8 mouse cellular contexts compared by ENCODE assay signal in genomic region chr9:20973001-20973681, GRCm38 (mm10). TPM values are rescaled to one million over a fixed set of nuclear protein-coding genes. Genes with fewer than 3 reads are reported as not detected.
DNase-seq lines count a peak whose midpoint lies in the region; ATAC-seq and TF ChIP-seq lines count a peak whose summit lies in the region.

No protein-coding gene starts in this region.

- ATAC-seq in hindbrain, embryonic 12.5 days (ENCODE audit: low FRiP score) = no peak
- no peak for ATAC-seq in liver, embryonic 12.5 days
- ATAC-seq in megakaryocyte-erythroid progenitor cell, adult 5-6 weeks (replicated peaks; ENCODE audit: low FRiP score, low TSS enrichment, poor library complexity, severe bottlenecking) = no peak

- no peaks in the 10 kb centered on the region for H3K9me3 ChIP-seq in hindbrain, embryonic 12.5 days (replicated peaks)
- no peaks in the 10 kb centered on the region for H3K9me3 ChIP-seq in liver, embryonic 12.5 days (replicated peaks)

- WGBS in kidney, adult 2 months = 82% methylated on average over 4 of the region's 4 CpGs
- 86% methylated on average over 4 of the region's 4 CpGs for WGBS in hindbrain, embryonic 12.5 days
- 78% methylated on average over 4 of the region's 4 CpGs for WGBS in liver, embryonic 12.5 days (ENCODE audit: insufficient replicate concordance)

- no peak for TF ChIP-seq POLR2A in kidney, adult 2 months (IDR thresholded peaks at IDR 0.05; ENCODE audit: low read depth, low read length)

- DNase-seq in kidney, adult 2 months = peak; percentile 37
- no peak for DNase-seq in kidney, adult 8-10 months
- no peak for DNase-seq in right cerebral cortex, postnatal 4 days
- no peak for DNase-seq in left cerebral cortex, postnatal 4 days

- peak overlapping the region; percentile 32; the same call in 1 of the 2 replicates for H3K9ac ChIP-seq in hindbrain, embryonic 12.5 days
- H3K9ac ChIP-seq in liver, embryonic 12.5 days = no peak overlapping the region

- intact Hi-C loops in left cerebral cortex, postnatal 4 days (cut with DNase I) = no loop called here

- no peak for TF ChIP-seq CTCF in kidney, adult 2 months (conservative IDR thresholded peaks at IDR 0.05; ENCODE audit: insufficient read depth, insufficient read length, low read depth, low read length)

- no peaks in the 10 kb centered on the region for H3K36me3 ChIP-seq in kidney, adult 2 months (ENCODE audit: control insufficient read depth, insufficient read depth, low read length)
- H3K36me3 ChIP-seq in hindbrain, embryonic 12.5 days = peaks cover 7% of the 10 kb centered on the region
- peaks cover 5% of the 10 kb centered on the region; the same call in 1 of the 2 replicates for H3K36me3 ChIP-seq in liver, embryonic 12.5 days

- peak overlapping the region; percentile 7; the same call in 1 of the 2 replicates for H3K4me3 ChIP-seq in kidney, adult 2 months (ENCODE audit: insufficient read depth, low read depth, low read length)
- H3K4me3 ChIP-seq in brown adipose tissue, adult 24 weeks (ENCODE audit: insufficient read depth, low read depth, low read length) = peak overlapping the region; percentile 11; the same call in 1 of the 2 replicates
- no peak overlapping the region for H3K4me3 ChIP-seq in hindbrain, embryonic 12.5 days
- H3K4me3 ChIP-seq in liver, embryonic 12.5 days = no peak overlapping the region

- H3K27me3 ChIP-seq in kidney, adult 2 months (replicated peaks; ENCODE audit: control insufficient read depth, insufficient read depth, low read length) = no peaks in the 10 kb centered on the region
- H3K27me3 ChIP-seq in hindbrain, embryonic 12.5 days = peaks cover 6% of the 10 kb centered on the region; the same call in 1 of the 2 replicates
- H3K27me3 ChIP-seq in liver, embryonic 12.5 days (replicated peaks) = 0 out of 2 replicates have a peak, but pooled peaks cover 7% of the 10 kb centered on the region

- H3K4me2 ChIP-seq in hindbrain, embryonic 12.5 days (replicated peaks) = peak overlapping the region; percentile 44
- peak overlapping the region; percentile 19; the same call in 1 of the 2 replicates for H3K4me2 ChIP-seq in liver, embryonic 12.5 days

- H3K4me1 ChIP-seq in kidney, adult 2 months (ENCODE audit: control insufficient read depth, insufficient read depth, low read length) = no peaks in the 10 kb centered on the region
- H3K4me1 ChIP-seq in brown adipose tissue, adult 24 weeks (ENCODE audit: control insufficient read depth, insufficient read depth, insufficient read length, low read length) = peaks cover 3% of the 10 kb centered on the region; the same call in 1 of the 2 replicates
- H3K4me1 ChIP-seq in hindbrain, embryonic 12.5 days = peaks cover 36% of the 10 kb centered on the region
- H3K4me1 ChIP-seq in liver, embryonic 12.5 days = peaks cover 60% of the 10 kb centered on the region

- peak overlapping the region; percentile 43 for H3K27ac ChIP-seq in kidney, adult 2 months (ENCODE audit: insufficient read depth, low read depth, low read length)
- H3K27ac ChIP-seq in brown adipose tissue, adult 24 weeks (replicated peaks; ENCODE audit: low read depth, low read length) = peak overlapping the region; percentile 13; the same call in 1 of the 2 replicates
- H3K27ac ChIP-seq in hindbrain, embryonic 12.5 days = peak overlapping the region; percentile 77; the same call in 1 of the 2 replicates
- no peak overlapping the region for H3K27ac ChIP-seq in liver, embryonic 12.5 days

RNA-seq across cellular contexts. Expression of gene S1pr2, which starts 3.4 kb away (rescaled TPM):
- polyA plus RNA-seq in kidney, adult 2 months (2012; rRNA removed) = 3.5 and 4.0 TPM in 2 replicates
- polyA plus RNA-seq in brown adipose tissue, adult 24 weeks (2012; ENCODE audit: insufficient read depth, insufficient read length, missing spikeins) = 1.3 and 2.6 TPM in 2 replicates
- 22.1 and 26.5 TPM in 2 replicates for polyA plus RNA-seq in hindbrain, embryonic 12.5 days (2016; fragmentation: Nextera tagmentation; extraction: Ambion mirVana)
- 6.6 and 6.7 TPM in 2 replicates for polyA plus RNA-seq in liver, embryonic 12.5 days (2016; fragmentation: Nextera tagmentation; extraction: Ambion mirVana)
- total RNA-seq in megakaryocyte-erythroid progenitor cell, adult 5-6 weeks (2014; fragmentation: Nextera tagmentation) = 1.7 and 3.4 TPM in 2 replicates
- 0.46 TPM in 1 of 2 replicates, not detected in the other for total RNA-seq in megakaryocyte-erythroid progenitor cell, adult 5-6 weeks (2017)
- 1 to 10 TPM; 4.5 to 5.5 TPM for total RNA-seq in left cerebral cortex, postnatal 4 days (2021)

RNA-seq across cellular contexts. Expression of gene Dnmt1, which starts 13.5 kb away (rescaled TPM):
- polyA plus RNA-seq in kidney, adult 2 months (2012; rRNA removed) = 12.1 and 12.5 TPM in 2 replicates
- 3.5 and 7.7 TPM in 2 replicates for polyA plus RNA-seq in brown adipose tissue, adult 24 weeks (2012; ENCODE audit: insufficient read depth, insufficient read length, missing spikeins)
- 95.2 and 102 TPM in 2 replicates for polyA plus RNA-seq in hindbrain, embryonic 12.5 days (2016; fragmentation: Nextera tagmentation; extraction: Ambion mirVana)
- polyA plus RNA-seq in liver, embryonic 12.5 days (2016; fragmentation: Nextera tagmentation; extraction: Ambion mirVana) = 97.3 and 101 TPM in 2 replicates
- total RNA-seq in megakaryocyte-erythroid progenitor cell, adult 5-6 weeks (2014; fragmentation: Nextera tagmentation) = 163 and 192 TPM in 2 replicates
- 190 and 210 TPM in 2 replicates for total RNA-seq in megakaryocyte-erythroid progenitor cell, adult 5-6 weeks (2017)
- total RNA-seq in left cerebral cortex, postnatal 4 days (2021) = 10 to 100 TPM; 86.1 to 88.5 TPM

RNA-seq across cellular contexts. Expression of gene Mrpl4, which starts 29.4 kb away (rescaled TPM):
- 175 and 213 TPM in 2 replicates for polyA plus RNA-seq in kidney, adult 2 months (2012; rRNA removed)
- 140 and 185 TPM in 2 replicates for polyA plus RNA-seq in brown adipose tissue, adult 24 weeks (2012; ENCODE audit: insufficient read depth, insufficient read length, missing spikeins)
- polyA plus RNA-seq in hindbrain, embryonic 12.5 days (2016; fragmentation: Nextera tagmentation; extraction: Ambion mirVana) = 103 and 106 TPM in 2 replicates
- polyA plus RNA-seq in liver, embryonic 12.5 days (2016; fragmentation: Nextera tagmentation; extraction: Ambion mirVana) = 89.3 and 91.4 TPM in 2 replicates
- total RNA-seq in megakaryocyte-erythroid progenitor cell, adult 5-6 weeks (2014; fragmentation: Nextera tagmentation) = 66.2 and 78.8 TPM in 2 replicates
- total RNA-seq in megakaryocyte-erythroid progenitor cell, adult 5-6 weeks (2017) = 23.7 and 43.3 TPM in 2 replicates
- 10 to 100 TPM; 45.2 to 49.3 TPM for total RNA-seq in left cerebral cortex, postnatal 4 days (2021)

RNA-seq across cellular contexts. Expression of gene Icam1, which starts 42.6 kb away (rescaled TPM):
- 23.4 and 25.9 TPM in 2 replicates for polyA plus RNA-seq in kidney, adult 2 months (2012; rRNA removed)
- polyA plus RNA-seq in brown adipose tissue, adult 24 weeks (2012; ENCODE audit: insufficient read depth, insufficient read length, missing spikeins) = 2.3 and 3.1 TPM in 2 replicates
- 5.2 and 5.5 TPM in 2 replicates for polyA plus RNA-seq in hindbrain, embryonic 12.5 days (2016; fragmentation: Nextera tagmentation; extraction: Ambion mirVana)
- 9.9 TPM in 2 replicates for polyA plus RNA-seq in liver, embryonic 12.5 days (2016; fragmentation: Nextera tagmentation; extraction: Ambion mirVana)
- 1.9 and 3.4 TPM in 2 replicates for total RNA-seq in megakaryocyte-erythroid progenitor cell, adult 5-6 weeks (2014; fragmentation: Nextera tagmentation)
- 3.6 TPM in 2 replicates for total RNA-seq in megakaryocyte-erythroid progenitor cell, adult 5-6 weeks (2017)
- 1 to 10 TPM; 2.5 to 2.8 TPM for total RNA-seq in left cerebral cortex, postnatal 4 days (2021)

RNA-seq across cellular contexts. Expression of gene Icam4, which starts 56.0 kb away (rescaled TPM):
- polyA plus RNA-seq in kidney, adult 2 months (2012; rRNA removed) = 1.2 and 1.4 TPM in 2 replicates
- polyA plus RNA-seq in brown adipose tissue, adult 24 weeks (2012; ENCODE audit: insufficient read depth, insufficient read length, missing spikeins) = not detected in 2 replicates
- polyA plus RNA-seq in hindbrain, embryonic 12.5 days (2016; fragmentation: Nextera tagmentation; extraction: Ambion mirVana) = 1.7 and 2.1 TPM in 2 replicates
- 231 and 238 TPM in 2 replicates for polyA plus RNA-seq in liver, embryonic 12.5 days (2016; fragmentation: Nextera tagmentation; extraction: Ambion mirVana)
- total RNA-seq in megakaryocyte-erythroid progenitor cell, adult 5-6 weeks (2014; fragmentation: Nextera tagmentation) = 34.3 and 38.9 TPM in 2 replicates
- total RNA-seq in megakaryocyte-erythroid progenitor cell, adult 5-6 weeks (2017) = 16.3 and 40.0 TPM in 2 replicates
- not detected for total RNA-seq in left cerebral cortex, postnatal 4 days (2021)

Comparison
In these comparisons a context has a peak if more than half of its experiments do, and no peak if none do; other contexts are left out.
1. H3K4me3 ChIP-seq: peak in kidney, adult 2 months (single experiment) and brown adipose tissue, adult 24 weeks (single experiment); none in hindbrain, embryonic 12.5 days (single experiment) and liver, embryonic 12.5 days (single experiment).